8 mouse cellular contexts compared by ENCODE assay signal in the genomic region with DNA sequence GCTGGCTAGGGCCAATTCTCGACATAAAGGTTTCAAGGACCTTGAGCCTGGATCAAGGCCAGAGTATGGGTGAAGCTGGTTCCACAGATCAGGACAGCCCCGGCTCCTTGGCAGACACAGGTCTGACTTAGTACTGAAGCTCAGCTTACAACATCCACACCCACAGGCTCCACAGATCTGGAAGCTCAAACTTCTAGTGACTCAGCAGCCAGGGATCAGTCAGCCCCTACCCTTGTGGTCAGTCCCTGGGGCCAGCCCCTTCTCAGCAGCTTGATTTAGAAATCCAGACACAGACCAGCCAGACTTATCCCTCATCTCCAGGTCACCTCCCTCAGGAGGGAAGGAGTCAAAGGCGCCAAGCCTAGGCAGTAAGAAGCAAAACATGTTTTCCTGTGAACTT. TPM values are rescaled to one million over a fixed set of nuclear protein-coding genes. Genes with fewer than 3 reads are reported as not detected.
DNase-seq lines count a peak whose midpoint lies in the region; ATAC-seq and TF ChIP-seq lines count a peak whose summit lies in the region.

No protein-coding gene starts in this region.

- peaks cover 10% of the 10 kb centered on the region for H3K79me2 ChIP-seq in myocyte (ENCODE audit: control insufficient read depth, insufficient read depth)

- H3K27me3 ChIP-seq in heart, embryonic 16.5 days (ENCODE audit: control insufficient read depth, insufficient read depth, low read length), result no peaks in the 10 kb centered on the region
- H3K27me3 ChIP-seq in myocyte (ENCODE audit: control insufficient read depth, insufficient read depth, insufficient read length), result no peaks in the 10 kb centered on the region

- H3K4me3 ChIP-seq in left cerebral cortex, adult 2 months, result no peak overlapping the region
- H3K4me3 ChIP-seq in heart, embryonic 16.5 days (ENCODE audit: low read length), result no peak overlapping the region
- H3K4me3 ChIP-seq in myocyte, result no peak overlapping the region

- H3K4me2 ChIP-seq in heart, embryonic 16.5 days (ENCODE audit: low read depth, low read length), result peak overlapping the region; percentile 33
- peak overlapping the region; percentile 64 for H3K4me2 ChIP-seq in myocyte (ENCODE audit: low read depth)

- no peak for TF ChIP-seq CTCF in left cerebral cortex, adult 2 months (IDR thresholded peaks at IDR 0.05)

- 19% methylated on average over 3 of the region's 3 CpGs for WGBS in heart, embryonic 16.5 days

- H3K27ac ChIP-seq in left cerebral cortex, adult 2 months, result peak overlapping the region; percentile 45; the same call in 1 of the 2 replicates
- H3K27ac ChIP-seq in heart, embryonic 16.5 days (ENCODE audit: low read length), result peak overlapping the region; percentile 91

- H3K4me1 ChIP-seq in heart, embryonic 16.5 days (ENCODE audit: control insufficient read depth, insufficient read depth, low read length), result peaks cover 24% of the 10 kb centered on the region

- TF ChIP-seq POLR2A in myocyte (IDR thresholded peaks at IDR 0.05; ENCODE audit: insufficient read length, low read depth), result peak; percentile 24

- DNase-seq in left cerebral cortex, adult 2 months (ENCODE audit: extremely low spot score in 1 of 2, low spot score in 2 of 2), result no peak
- DNase-seq in left cerebral cortex, adult 11 months (ENCODE audit: low spot score), result no peak
- peak; percentile 74 to 80 for DNase-seq in adrenal gland, postnatal 36 days
- DNase-seq in c-Kit-positive CD71-positive TER-119-positive erythroid progenitor cells, embryonic 14.5 days (ENCODE audit: low spot score), result no peak
- DNase-seq in cerebellum, postnatal 4 days (ENCODE audit: low spot score in 2 of 2), result no peak
- no peak for DNase-seq in left cerebral cortex, adult 8-10 months (ENCODE audit: low spot score in 2 of 2)

- peaks cover 49% of the 10 kb centered on the region for H3K36me3 ChIP-seq in heart, embryonic 16.5 days (ENCODE audit: control insufficient read depth, insufficient read depth)
- peaks cover 36% of the 10 kb centered on the region for H3K36me3 ChIP-seq in myocyte (ENCODE audit: control insufficient read depth, insufficient read depth)

- H3ac ChIP-seq in myocyte (ENCODE audit: control insufficient read depth, insufficient read length), result no peak overlapping the region

- peak overlapping the region; percentile 51 for H3K9ac ChIP-seq in heart, embryonic 16.5 days (ENCODE audit: low read length)

- ATAC-seq in heart, embryonic 16.5 days (replicated peaks; ENCODE audit: extremely low read depth, insufficient read depth, low FRiP score), result peak; percentile 55

- intact Hi-C loops in left cerebral cortex, adult 2 months (cut with DNase I), result loop anchor here (5.0 kb wide), 1 partner anchor 38 kb away; a partner anchor contains a TSS

- no peaks in the 10 kb centered on the region for H3K9me3 ChIP-seq in heart, embryonic 16.5 days (replicated peaks; ENCODE audit: control insufficient read depth, low read length)

TF ChIP-seq in myocyte, 11 proteins besides CTCF, POLR2A, EP300 and RAD21:
- peak; percentile 36 for TF ChIP-seq SRF (IDR thresholded peaks at IDR 0.05; ENCODE audit: control insufficient read depth, insufficient read length, low read depth)
- no peak for TF ChIP-seq TCF3 (IDR thresholded peaks at IDR 0.05; ENCODE audit: insufficient read length, low read depth)
- peak in 1 of 3 experiments; percentile 45 for TF ChIP-seq MYOG (IDR thresholded peaks at IDR 0.05; ENCODE audit: control insufficient read depth in 1 of 3, insufficient read depth in 1 of 3, insufficient read length in 2 of 3, low read depth in 2 of 3)
TF ChIP-seq in myocyte: peak in this region for 2.

RNA-seq across cellular contexts. Expression of a gene that starts 5.6 kb away (rescaled TPM):
- total RNA-seq in left cerebral cortex, adult 2 months (2021), result 1 to 10 TPM; 3.0 to 3.5 TPM
- total RNA-seq in adrenal gland, postnatal 36 days (2021), result 1 to 10 TPM in 1 of 2 experiments, under 1 TPM in 1; 0.93 to 2.8 TPM
- 1.2 and 1.6 TPM in 2 replicates for polyA plus RNA-seq in heart, embryonic 16.5 days (2015; fragmentation: Nextera tagmentation; extraction: Ambion mirVana)
- 0.58 TPM for polyA plus RNA-seq in myocyte (2012; fragmentation: generic; extraction: Trizol)
- total RNA-seq in left cerebral cortex, adult 8-10 months (2022), result 1 to 10 TPM; 2.2 to 3.9 (median 2.6) TPM

RNA-seq across cellular contexts. Expression of a gene that starts 22.6 kb away (rescaled TPM):
- 10 to 100 TPM; 75.8 to 78.2 TPM for total RNA-seq in left cerebral cortex, adult 2 months (2021)
- total RNA-seq in adrenal gland, postnatal 36 days (2021), result 10 to 100 TPM; 77.5 to 89.1 TPM
- 112 and 114 TPM in 2 replicates for polyA plus RNA-seq in heart, embryonic 16.5 days (2015; fragmentation: Nextera tagmentation; extraction: Ambion mirVana)
- polyA plus RNA-seq in myocyte (2012; fragmentation: generic; extraction: Trizol), result 142 TPM
- total RNA-seq in left cerebral cortex, adult 8-10 months (2022), result 10 to 100 TPM; 85.8 to 88.5 (median 86.4) TPM

RNA-seq across cellular contexts. Expression of a gene that starts 34.1 kb away (rescaled TPM):
- 100 to 1,000 TPM; 364 to 413 TPM for total RNA-seq in left cerebral cortex, adult 2 months (2021)
- total RNA-seq in adrenal gland, postnatal 36 days (2021), result 1,000 to 10,000 TPM; 1,047 to 1,196 TPM
- 655 and 710 TPM in 2 replicates for polyA plus RNA-seq in heart, embryonic 16.5 days (2015; fragmentation: Nextera tagmentation; extraction: Ambion mirVana)
- polyA plus RNA-seq in myocyte (2012; fragmentation: generic; extraction: Trizol), result 441 TPM
- total RNA-seq in left cerebral cortex, adult 8-10 months (2022), result 100 to 1,000 TPM; 356 to 427 (median 392) TPM

RNA-seq across cellular contexts. Expression of a gene that starts 37.5 kb away (rescaled TPM):
- 1 to 10 TPM; 1.3 TPM for total RNA-seq in left cerebral cortex, adult 2 months (2021)
- 10 to 100 TPM in 1 of 2 experiments, 1 to 10 TPM in 1; 8.6 to 10.1 TPM for total RNA-seq in adrenal gland, postnatal 36 days (2021)
- 26.4 and 30.3 TPM in 2 replicates for polyA plus RNA-seq in heart, embryonic 16.5 days (2015; fragmentation: Nextera tagmentation; extraction: Ambion mirVana)
- polyA plus RNA-seq in myocyte (2012; fragmentation: generic; extraction: Trizol), result 121 TPM
- total RNA-seq in left cerebral cortex, adult 8-10 months (2022), result 1 to 10 TPM; 1.5 to 3.0 (median 1.7) TPM

RNA-seq across cellular contexts. Expression of a gene that starts 38.8 kb away (rescaled TPM):
- total RNA-seq in left cerebral cortex, adult 2 months (2021), result 100 to 1,000 TPM; 475 to 526 TPM
- total RNA-seq in adrenal gland, postnatal 36 days (2021), result 100 to 1,000 TPM; 313 to 319 TPM
- polyA plus RNA-seq in heart, embryonic 16.5 days (2015; fragmentation: Nextera tagmentation; extraction: Ambion mirVana), result 1,867 and 2,124 TPM in 2 replicates
- 3,517 TPM for polyA plus RNA-seq in myocyte (2012; fragmentation: generic; extraction: Trizol)
- total RNA-seq in left cerebral cortex, adult 8-10 months (2022), result 100 to 1,000 TPM; 528 to 550 (median 540) TPM

Comparison
In these comparisons a context has a peak if more than half of its experiments do, and no peak if none do; other contexts are left out.
1. DNase-seq: peak in adrenal gland, postnatal 36 days (2 of 2); none in left cerebral cortex, adult 2 months (0 of 2), left cerebral cortex, adult 11 months (single experiment), c-Kit-positive CD71-positive TER-119-positive erythroid progenitor cells, embryonic 14.5 days (single experiment), cerebellum, postnatal 4 days (0 of 2) and left cerebral cortex, adult 8-10 months (0 of 2).